Mouse (Mus musculus) G1E (cell line): ENCODE measurements around the gene Wfdc15b.

ENCODE experiments used
- CTCF ChIP-seq: IDR thresholded peaks from 2 replicates; pipeline ENCODE4 v1.5.1; 2012; ENCODE audit warnings: low read depth, low read length, inconsistent platforms, mixed read lengths
- GATA1 ChIP-seq: IDR thresholded peaks from 2 replicates; pipeline ENCODE4 v1.6.1; 2012; ENCODE audit warnings: borderline replicate concordance, low read length, inconsistent platforms, mixed read lengths
- POLR2AphosphoS5 ChIP-seq: IDR thresholded peaks from 2 replicates; pipeline ENCODE4 v1.6.1; 2012; ENCODE audit warnings: low read depth, low read length, inconsistent platforms; ENCODE audit not compliant: insufficient replicate concordance
- TAL1 ChIP-seq: conservative IDR thresholded peaks from 2 replicates; pipeline ENCODE4 v1.6.1; 2012; ENCODE audit warnings: low read depth, low read length, inconsistent platforms, mixed read lengths

DNA sequence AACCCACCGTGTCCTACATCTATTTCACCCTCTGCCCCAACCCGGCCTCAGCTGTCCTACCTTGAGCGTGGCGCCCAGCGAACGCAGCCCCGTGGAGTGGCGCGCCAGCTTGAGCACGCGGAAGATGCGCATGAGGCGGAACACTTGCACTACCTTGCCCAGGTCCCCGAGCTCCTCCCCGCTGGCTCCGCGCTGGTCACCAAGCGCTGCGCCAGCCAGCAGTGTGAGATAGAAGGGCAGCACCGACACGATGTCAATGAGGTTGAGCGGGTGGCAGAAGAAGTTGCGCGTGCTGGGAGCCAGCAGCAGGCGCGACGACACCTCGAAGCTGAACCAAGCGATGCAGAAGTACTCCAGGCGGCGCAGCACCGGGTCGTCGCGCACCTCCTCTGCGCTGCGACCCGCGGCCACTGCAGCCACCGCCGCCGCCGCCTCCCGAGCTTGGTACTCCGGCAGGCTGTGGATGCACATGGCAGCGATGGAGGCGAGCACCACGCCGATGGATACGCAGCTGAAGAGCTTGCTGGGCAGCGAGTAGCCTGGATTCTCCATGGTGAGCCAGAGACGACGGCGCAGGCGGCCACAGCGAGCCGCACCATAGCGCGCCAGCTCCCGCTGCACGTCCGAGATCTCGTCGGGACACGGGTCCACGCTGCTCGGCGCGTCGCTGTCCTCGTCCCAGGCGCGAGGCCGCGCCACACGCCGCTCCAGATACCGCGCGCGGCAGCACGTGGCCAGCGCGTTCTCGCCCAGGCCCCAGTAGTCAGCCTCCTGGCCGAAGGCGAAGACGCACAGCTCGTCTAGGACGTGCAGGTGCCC, 53.5 kb downstream of the Wfdc15b start:
- TF ChIP-seq CTCF (no peak), GATA1 (no peak), TAL1 (no peak), POLR2AphosphoS5 (no peak)
